Mouse (Mus musculus) intestine, embryonic 15.5 days (tissue): Measurements from ENCODE around the gene Tbx6. TPM values are rescaled to one million over a fixed set of nuclear protein-coding genes. Genes with fewer than 3 reads are reported as not detected.
A peak's percentile ranks its signal among the peaks of the same experiment; 100 is the strongest.

ENCODE experiments used
- ATAC-seq: fragments of 200-750 bp; cut with Nextera tagmentation; 2 replicates; pipeline ENCODE4 v1.8.0; 2017; ENCODE audit warnings: moderate TSS enrichment, moderate library complexity
- H3K27ac ChIP-seq: fragments of 300-500 bp; sonication (generic); 2 replicates; pipeline ENCODE4 v1.5.1; 2015; ENCODE audit warnings: mild to moderate bottlenecking, inconsistent platforms
- H3K27me3 ChIP-seq: fragments of 300-500 bp; sonication (generic); replicated peaks from 2 replicates; pipeline ENCODE4 v1.6.1; 2015; ENCODE audit warnings: inconsistent platforms
- H3K36me3 ChIP-seq: fragments of 300-500 bp; sonication (generic); 2 replicates; pipeline ENCODE4 v1.6.1; 2015; ENCODE audit warnings: inconsistent platforms
- H3K4me1 ChIP-seq: fragments of 300-500 bp; sonication (generic); replicated peaks from 2 replicates; pipeline ENCODE4 v1.6.1; 2015; ENCODE audit warnings: inconsistent platforms
- H3K4me2 ChIP-seq: fragments of 300-500 bp; sonication (generic); replicated peaks from 2 replicates; pipeline ENCODE4 v1.6.1; 2015; ENCODE audit warnings: mild to moderate bottlenecking, inconsistent platforms
- H3K4me3 ChIP-seq: fragments of 300-500 bp; sonication (generic); replicated peaks from 2 replicates; pipeline ENCODE4 v1.5.1; 2015; ENCODE audit warnings: inconsistent platforms
- H3K9ac ChIP-seq: fragments of 300-500 bp; sonication (generic); 2 replicates; pipeline ENCODE4 v1.6.1; 2015; ENCODE audit warnings: inconsistent platforms
- H3K9me3 ChIP-seq: fragments of 300-500 bp; sonication (generic); 2 replicates; pipeline ENCODE4 v1.6.1; 2016; ENCODE audit warnings: inconsistent platforms
- WGBS: fragments of 180-500 bp; shearing (Covaris S2); methylation state at CpG from one replicate; pipeline ENCODE4 v1.1.7; 2015; 5-methylcytosine and 5-hydroxymethylcytosine counted together
- polyA plus RNA-seq: library from polyadenylated mRNA; unstranded; fragments of >200 nt; fragmentation: Nextera tagmentation; extraction: Ambion mirVana; gene quantifications from 2 replicates; pipeline ENCODE4 v1.2.1, GENCODE M21; 2015

Tbx6 gene
- polyA plus RNA-seq = 0.34 and 0.43 TPM in 2 replicates

GRCm38 (mm10) chr7:126780971-126781635, at the start of gene Tbx6:
Gene Tbx6 (plus strand): TSS chr7:126781483.
- Histone ChIP-seq H3K36me3 (peaks cover 20% of the 10 kb centered on the region), H3K27me3 (no peaks in the 10 kb centered on the region), H3K9ac (peak within 1 kb of the TSS; percentile 45), H3K4me3 (peak within 1 kb of the TSS; percentile 42), H3K4me2 (peak within 1 kb of the TSS; percentile 85), H3K4me1 (peaks cover 41% of the 10 kb centered on the region), H3K9me3 (no peaks in the 10 kb centered on the region), H3K27ac (peak within 1 kb of the TSS; percentile 51)
- 7% methylated on average over 22 of the region's 22 CpGs for WGBS
- peak; percentile 12 for ATAC-seq

DNA sequence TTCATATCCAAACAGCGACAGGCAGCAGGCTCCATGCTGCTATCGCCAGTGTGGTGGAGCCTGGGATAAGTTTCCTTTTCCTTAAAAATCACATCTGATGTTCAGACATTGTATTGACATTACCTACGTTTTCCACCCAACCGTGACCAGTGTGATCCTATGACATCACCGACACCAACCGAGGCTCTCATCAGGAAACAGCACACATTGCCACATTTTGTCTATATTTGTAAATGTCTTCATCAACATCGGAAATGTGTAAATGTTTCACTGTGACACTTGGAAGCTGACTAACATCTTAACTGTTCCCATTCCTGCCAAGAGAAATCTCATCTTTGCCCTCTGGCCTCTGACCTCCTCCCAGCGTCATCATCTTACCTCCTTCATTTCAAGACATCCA, 45.2 kb upstream of the Tbx6 start:
- H3K4me1 ChIP-seq = no peaks in the 10 kb centered on the region
- no peaks in the 10 kb centered on the region for H3K27me3 ChIP-seq

GRCm38 (mm10) chr7:126739551-126739950, 41.7 kb upstream of the Tbx6 start:
- no peak for ATAC-seq
- 86% methylated on average over 17 of the region's 17 CpGs for WGBS
- no peak overlapping the region for H3K27ac ChIP-seq
- no peak overlapping the region for H3K4me3 ChIP-seq
- H3K36me3 ChIP-seq = no peaks in the 10 kb centered on the region
- no peak overlapping the region for H3K4me2 ChIP-seq
- H3K9me3 ChIP-seq = no peaks in the 10 kb centered on the region
- H3K4me1 ChIP-seq = no peaks in the 10 kb centered on the region
- H3K27me3 ChIP-seq = no peaks in the 10 kb centered on the region
- no peak overlapping the region for H3K9ac ChIP-seq

More for the DNA sequence above, 45.2 kb upstream of the Tbx6 start:
- Histone ChIP-seq H3K4me3 (no peak overlapping the region), H3K36me3 (no peaks in the 10 kb centered on the region), H3K9ac (no peak overlapping the region), H3K9me3 (no peaks in the 10 kb centered on the region), H3K4me2 (no peak overlapping the region), H3K27ac (no peak overlapping the region)
- WGBS = 79% methylated on average over 8 of the region's 8 CpGs
- ATAC-seq = no peak

- WGBS = 85% methylated on average over 13 of the region's 13 CpGs
- Histone ChIP-seq H3K4me1 (no peaks in the 10 kb centered on the region), H3K4me2 (no peak overlapping the region), H3K27ac (no peak overlapping the region), H3K4me3 (no peak overlapping the region), H3K36me3 (no peaks in the 10 kb centered on the region), H3K27me3 (no peaks in the 10 kb centered on the region), H3K9ac (no peak overlapping the region), H3K9me3 (no peaks in the 10 kb centered on the region)
- ATAC-seq = no peak
Observed at GRCm38 (mm10) chr7:126740132-126740735, 41.0 kb upstream of the Tbx6 start.

DNA sequence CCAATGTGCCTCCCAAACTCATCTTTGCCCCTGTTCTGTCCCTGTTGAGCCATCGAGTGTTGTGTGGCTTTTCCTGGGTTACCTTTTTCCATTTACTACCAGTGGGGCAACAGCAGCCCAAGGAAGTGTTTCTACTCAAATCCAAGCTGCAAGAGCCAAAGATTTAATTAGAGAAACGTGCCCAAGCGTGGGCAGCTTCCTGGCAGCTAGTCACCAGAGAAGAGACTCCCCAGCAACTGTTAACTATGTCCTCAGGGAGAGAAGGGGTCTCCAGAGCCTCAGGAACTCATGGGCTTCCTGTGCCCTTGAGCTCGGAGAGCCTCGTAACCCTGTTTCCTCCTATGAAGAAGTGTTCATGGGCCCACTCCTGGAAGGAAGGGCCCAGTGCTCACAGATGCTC, 40.3 kb upstream of the Tbx6 start:
- no peak overlapping the region for H3K4me2 ChIP-seq
- H3K27me3 ChIP-seq = no peaks in the 10 kb centered on the region
- WGBS = 65% methylated on average over 5 of the region's 5 CpGs
- no peaks in the 10 kb centered on the region for H3K4me1 ChIP-seq
- H3K9ac ChIP-seq = no peak overlapping the region
- H3K9me3 ChIP-seq = no peaks in the 10 kb centered on the region
- no peak overlapping the region for H3K27ac ChIP-seq
- ATAC-seq = no peak
- H3K4me3 ChIP-seq = no peak overlapping the region
- no peaks in the 10 kb centered on the region for H3K36me3 ChIP-seq

- no peak for ATAC-seq
- Histone ChIP-seq H3K9ac (no peak overlapping the region), H3K4me3 (no peak overlapping the region), H3K27ac (no peak overlapping the region), H3K4me1 (no peaks in the 10 kb centered on the region), H3K27me3 (no peaks in the 10 kb centered on the region), H3K9me3 (no peaks in the 10 kb centered on the region), H3K4me2 (no peak overlapping the region), H3K36me3 (no peaks in the 10 kb centered on the region)
- WGBS = 86% methylated on average over 5 of the region's 5 CpGs
Observed at GRCm38 (mm10) chr7:126741452-126741851, 39.8 kb upstream of the Tbx6 start.

GRCm38 (mm10) chr7:126741964-126742482, 39.3 kb upstream of the Tbx6 start:
- H3K4me2 ChIP-seq = no peak overlapping the region
- H3K27ac ChIP-seq = no peak overlapping the region
- no peak overlapping the region for H3K4me3 ChIP-seq
- H3K36me3 ChIP-seq = no peaks in the 10 kb centered on the region
- ATAC-seq = no peak
- no peaks in the 10 kb centered on the region for H3K9me3 ChIP-seq
- 89% methylated on average over 13 of the region's 13 CpGs for WGBS
- no peaks in the 10 kb centered on the region for H3K27me3 ChIP-seq
- H3K9ac ChIP-seq = no peak overlapping the region
- H3K4me1 ChIP-seq = 0 out of 2 replicates have a peak, but pooled peaks cover 3% of the 10 kb centered on the region

- H3K4me1 ChIP-seq = peaks cover 5% of the 10 kb centered on the region; the same call in 1 of the 2 replicates
- H3K4me2 ChIP-seq = peak overlapping the region; percentile 34
- no peaks in the 10 kb centered on the region for H3K36me3 ChIP-seq
- peak overlapping the region; percentile 80 for H3K27ac ChIP-seq
- H3K27me3 ChIP-seq = no peaks in the 10 kb centered on the region
- no peaks in the 10 kb centered on the region for H3K9me3 ChIP-seq
- no peak overlapping the region for H3K9ac ChIP-seq
- H3K4me3 ChIP-seq = 0 out of 2 replicates have a peak overlapping the region, but pooled peaks have one; percentile 7
- no peak for ATAC-seq
- 83% methylated on average over 12 of the region's 12 CpGs for WGBS
Observed at GRCm38 (mm10) chr7:126746066-126746465, 35.2 kb upstream of the Tbx6 start.

GRCm38 (mm10) chr7:126746798-126747197, 34.5 kb upstream of the Tbx6 start:
- Histone ChIP-seq H3K4me3 (0 out of 2 replicates have a peak overlapping the region, but pooled peaks have one; percentile 7), H3K36me3 (no peaks in the 10 kb centered on the region), H3K27me3 (no peaks in the 10 kb centered on the region), H3K9ac (0 out of 2 replicates have a peak overlapping the region, but pooled peaks have one; percentile 30), H3K4me1 (peaks cover 5% of the 10 kb centered on the region; the same call in 1 of the 2 replicates), H3K4me2 (peak overlapping the region; percentile 34), H3K9me3 (no peaks in the 10 kb centered on the region), H3K27ac (peak overlapping the region; percentile 80)
- ATAC-seq = peak; percentile 88
- WGBS = 22% methylated on average over 6 of the region's 6 CpGs

DNA sequence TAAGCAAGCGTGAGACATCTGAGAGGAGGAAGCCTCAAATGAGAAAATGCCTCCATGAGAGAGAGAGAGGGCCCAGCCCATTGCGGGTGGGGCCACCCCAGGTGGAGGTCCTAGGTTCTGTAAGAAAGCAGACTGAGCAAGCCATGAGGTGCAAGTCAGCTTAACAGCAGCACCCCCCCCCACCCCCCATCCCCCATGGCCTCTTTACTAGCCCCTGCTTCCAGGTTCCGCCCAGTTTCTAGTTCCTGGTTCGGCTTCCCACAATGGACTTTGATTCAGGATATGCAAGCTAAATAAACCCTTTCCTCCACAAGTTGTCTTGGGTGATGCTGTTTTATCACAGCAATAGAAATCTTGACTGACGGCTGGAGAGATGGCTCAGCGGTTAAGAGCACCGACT, 32.5 kb upstream of the Tbx6 start:
- H3K9ac ChIP-seq = no peak overlapping the region
- 48% methylated on average over 7 of the region's 7 CpGs for WGBS

GRCm38 (mm10) chr7:126749582-126750343, 31.5 kb upstream of the Tbx6 start:
- 0 out of 2 replicates have a peak overlapping the region, but pooled peaks have one; percentile 17 for H3K27ac ChIP-seq
- H3K9ac ChIP-seq = no peak overlapping the region
- no peak overlapping the region for H3K4me2 ChIP-seq
- no peaks in the 10 kb centered on the region for H3K27me3 ChIP-seq
- H3K4me3 ChIP-seq = no peak overlapping the region
- no peaks in the 10 kb centered on the region for H3K9me3 ChIP-seq
- peaks cover 5% of the 10 kb centered on the region; the same call in 1 of the 2 replicates for H3K4me1 ChIP-seq
- H3K36me3 ChIP-seq = no peaks in the 10 kb centered on the region
- WGBS = 93% methylated on average over 17 of the region's 17 CpGs
- no peak for ATAC-seq

More for the DNA sequence above, 32.5 kb upstream of the Tbx6 start:
- peaks cover 5% of the 10 kb centered on the region; the same call in 1 of the 2 replicates for H3K4me1 ChIP-seq
- ATAC-seq = peak; percentile 71
- H3K27ac ChIP-seq = peak overlapping the region; percentile 80
- no peak overlapping the region for H3K4me2 ChIP-seq
- H3K4me3 ChIP-seq = no peak overlapping the region
- no peaks in the 10 kb centered on the region for H3K36me3 ChIP-seq
- no peaks in the 10 kb centered on the region for H3K9me3 ChIP-seq
- no peaks in the 10 kb centered on the region for H3K27me3 ChIP-seq

- no peak overlapping the region for H3K4me3 ChIP-seq
Observed at GRCm38 (mm10) chr7:126754866-126755265, 26.4 kb upstream of the Tbx6 start.

More at GRCm38 (mm10) chr7:126754866-126755265, 26.4 kb upstream of the Tbx6 start:
- Histone ChIP-seq H3K4me2 (peak overlapping the region; percentile 43), H3K27me3 (no peaks in the 10 kb centered on the region), H3K9ac (0 out of 2 replicates have a peak overlapping the region, but pooled peaks have one; percentile 27), H3K9me3 (no peaks in the 10 kb centered on the region), H3K4me1 (peaks cover 4% of the 10 kb centered on the region; the same call in 1 of the 2 replicates), H3K36me3 (no peaks in the 10 kb centered on the region), H3K27ac (peak overlapping the region; percentile 49; the same call in 1 of the 2 replicates)
- under 1% methylated on average over 9 of the region's 9 CpGs for WGBS
- peak; percentile 71 for ATAC-seq
